Mouse (Mus musculus) hematopoietic multipotent progenitor cell, adult 10-12 weeks (in vitro differentiated cells): ENCODE results near the gene Dnajb1. TPM values are rescaled to one million over a fixed set of nuclear protein-coding genes. Genes with fewer than 3 reads are reported as not detected.

ENCODE experiments used
- polyA plus RNA-seq: library from polyadenylated mRNA; stranded (reverse); fragments of >175 nt; gene quantifications from 2 replicates; pipeline ENCODE4 v1.2.3, GENCODE M21; 2012; ENCODE audit warnings: low replicate concordance

Dnajb1 gene
- 29.2 and 42.1 TPM in 2 replicates for polyA plus RNA-seq

GRCm38 (mm10) chr8:83607661-83608397, at the start of gene Dnajb1, which contains the start of gene Tecr:
TSS of gene Dnajb1 (plus strand) at chr8:83608193.
TSS of gene Tecr (minus strand) at chr8:83607971.

GRCm38 (mm10) chr8:83566469-83567395, 41.3 kb upstream of the Dnajb1 start, which contains the start of gene Ndufb7:
TSS of gene Ndufb7 (plus strand) at chr8:83566671.

GRCm38 (mm10) chr8:83652030-83652743, 44.2 kb downstream of the Dnajb1 start, which contains the start of gene Gipc1:
TSS of gene Gipc1 (plus strand) at chr8:83652677.

Other genes with a start within 250 kb of the Dnajb1 start
- gene Clgn, start 218.3 kb upstream of the Dnajb1 start, polyA plus RNA-seq, result not detected in 2 replicates
- gene Scoc, start 149.8 kb upstream of the Dnajb1 start, polyA plus RNA-seq, result 0.20 and 2.9 TPM in 2 replicates
- not detected in 2 replicates for gene Olfr370, start 72.4 kb upstream of the Dnajb1 start, polyA plus RNA-seq
- gene Ndufb7, start 41.5 kb upstream of the Dnajb1 start, polyA plus RNA-seq, result 165 and 204 TPM in 2 replicates
- 112 and 259 TPM in 2 replicates for gene Tecr, start 222 bp upstream of the Dnajb1 start, polyA plus RNA-seq
- gene Gipc1, start 44.5 kb downstream of the Dnajb1 start, polyA plus RNA-seq, result 48.3 and 62.7 TPM in 2 replicates
- 0.23 and 0.43 TPM in 2 replicates for gene Ptger1, start 58.5 kb downstream of the Dnajb1 start, polyA plus RNA-seq
- gene Pkn1, start 91.0 kb downstream of the Dnajb1 start, polyA plus RNA-seq, result 211 and 329 TPM in 2 replicates
- gene Ddx39, start 107.0 kb downstream of the Dnajb1 start, polyA plus RNA-seq, result 10.1 and 20.1 TPM in 2 replicates
- gene Adgre5, start 133.1 kb downstream of the Dnajb1 start, polyA plus RNA-seq, result 194 and 396 TPM in 2 replicates